Mouse (Mus musculus): Measurements from ENCODE around the gene Rybp.

The Rybp gene

DNA sequence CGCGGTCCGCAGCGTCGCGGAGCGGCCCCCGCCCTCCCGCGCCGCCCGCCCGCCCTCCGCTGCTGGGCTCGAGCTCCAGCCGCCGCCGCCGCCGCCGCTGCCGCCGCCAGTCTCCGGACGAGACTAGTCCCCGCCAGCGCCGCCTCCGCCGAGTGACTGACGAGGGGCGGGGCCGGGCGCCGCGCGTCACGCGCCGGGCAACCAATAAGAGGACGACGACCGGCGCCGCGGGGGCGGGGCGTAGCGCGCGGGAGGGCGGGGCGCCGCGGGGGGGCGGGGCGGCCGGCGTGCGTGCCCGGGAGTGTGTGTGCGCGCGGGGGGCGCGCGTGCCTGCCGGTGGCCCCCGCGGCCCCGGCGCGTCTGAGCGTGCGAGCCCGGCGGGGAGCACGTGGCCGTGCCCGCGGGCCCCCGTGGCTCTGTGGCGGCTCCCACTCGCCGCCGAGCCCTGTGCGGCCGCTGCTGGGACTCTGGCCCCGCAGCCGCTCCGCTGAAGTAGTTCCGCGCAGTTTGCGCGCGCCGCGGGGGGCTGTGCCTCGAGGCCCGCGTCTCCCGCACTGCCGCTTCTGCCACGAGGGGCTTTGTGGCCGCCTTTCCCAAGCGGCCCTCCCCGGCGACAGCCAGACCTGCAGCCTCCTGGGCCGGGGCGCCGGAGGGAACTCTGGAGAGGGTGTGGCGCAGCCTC, at the start of gene Rybp:
Gene Rybp (minus strand): TSS at position 152 of the 682 bp plus-strand sequence.
- peak; percentile 89 for DNase-seq (ENCODE audit: low read depth, low spot score)

GRCm38 (mm10) chr6:100336591-100337148, 49.4 kb upstream of the Rybp start:
- peak; percentile 13 for DNase-seq (ENCODE audit: low read depth, low spot score)

GRCm38 (mm10) chr6:100335506-100336144, 48.3 kb upstream of the Rybp start:
- DNase-seq (ENCODE audit: low read depth, low spot score): no peak

DNA sequence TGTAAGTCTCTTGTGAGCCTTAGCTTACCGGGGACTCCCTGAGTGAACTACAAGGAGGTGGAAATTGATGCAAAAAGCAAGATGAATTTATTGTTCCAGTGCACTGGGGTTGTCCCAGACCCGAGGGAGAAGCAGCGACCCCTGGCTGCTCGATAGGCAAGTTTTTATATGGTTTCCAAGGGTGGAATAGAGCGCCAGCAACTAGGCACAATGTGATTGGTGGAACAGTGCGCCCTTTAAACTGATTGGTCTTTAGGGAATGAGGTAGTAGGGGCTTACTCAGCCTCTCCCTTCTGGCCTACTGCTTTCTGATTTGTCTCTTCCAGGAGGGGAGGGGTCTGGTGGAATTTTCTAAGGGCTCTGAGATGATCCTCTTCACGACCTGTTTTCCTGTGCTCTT, 46.5 kb upstream of the Rybp start:
- no peak for DNase-seq (ENCODE audit: low read depth, low spot score)

DNA sequence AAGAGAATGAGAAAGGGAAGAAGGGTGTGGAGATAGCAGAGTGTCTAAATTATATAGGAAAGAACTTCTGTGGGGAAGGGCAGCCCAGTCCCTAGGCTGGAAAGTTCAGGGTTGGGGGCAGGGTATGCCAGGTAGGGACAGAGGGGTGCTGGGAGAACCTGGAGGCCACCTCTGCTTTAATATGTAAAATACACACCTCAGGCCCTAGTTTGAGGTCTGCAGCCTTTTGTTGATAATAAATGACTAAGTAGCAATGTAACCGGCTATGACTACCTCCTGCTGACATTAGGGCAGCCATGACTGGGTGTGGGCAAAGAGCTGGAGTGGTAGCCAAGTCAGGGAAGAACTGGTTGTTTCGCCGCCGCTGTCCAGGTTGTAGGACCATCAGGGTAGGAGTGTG, 45.2 kb upstream of the Rybp start:
- DNase-seq (ENCODE audit: low read depth, low spot score): no peak

DNA sequence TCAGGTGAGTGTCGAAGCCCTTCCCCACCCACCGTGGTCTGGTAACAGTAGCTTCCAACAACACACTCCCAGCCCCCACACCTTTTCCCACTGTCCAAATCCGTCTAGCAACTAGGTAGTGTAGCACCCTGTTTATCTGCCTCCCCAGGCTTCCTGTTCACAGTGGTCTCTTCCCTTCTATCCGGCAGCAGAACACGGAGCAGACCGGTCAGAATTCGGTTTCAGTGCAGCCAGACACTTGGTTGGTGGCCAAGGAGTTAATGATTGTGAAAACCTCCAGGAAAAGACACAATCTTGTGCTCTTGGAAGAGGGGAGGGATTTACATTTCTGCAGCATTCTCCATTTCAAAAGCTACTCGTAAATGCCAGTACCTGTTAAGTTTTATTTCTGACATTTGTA, 44.3 kb upstream of the Rybp start:
- DNase-seq (ENCODE audit: low read depth, low spot score): no peak

DNA sequence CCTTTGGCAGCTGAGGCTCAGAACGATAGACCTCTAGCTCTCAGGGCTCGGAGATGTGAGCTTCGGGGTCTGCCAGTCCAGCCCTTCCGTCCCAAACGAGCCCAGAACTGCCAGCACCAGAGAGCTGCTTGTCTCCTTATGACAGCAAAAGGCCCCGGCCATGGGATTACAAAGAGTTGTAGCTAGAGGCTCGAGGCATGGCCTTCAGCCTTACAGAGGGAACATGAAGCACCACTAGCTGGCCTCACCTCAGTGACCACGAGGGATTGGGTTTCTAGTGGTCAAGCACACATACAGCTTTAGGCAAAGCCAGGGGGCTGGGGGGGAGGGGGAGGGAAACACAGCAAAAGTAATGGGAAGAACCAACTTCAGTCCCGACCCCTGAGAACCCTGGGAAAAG, 43.8 kb upstream of the Rybp start:
- no peak for DNase-seq (ENCODE audit: low read depth, low spot score)

DNA sequence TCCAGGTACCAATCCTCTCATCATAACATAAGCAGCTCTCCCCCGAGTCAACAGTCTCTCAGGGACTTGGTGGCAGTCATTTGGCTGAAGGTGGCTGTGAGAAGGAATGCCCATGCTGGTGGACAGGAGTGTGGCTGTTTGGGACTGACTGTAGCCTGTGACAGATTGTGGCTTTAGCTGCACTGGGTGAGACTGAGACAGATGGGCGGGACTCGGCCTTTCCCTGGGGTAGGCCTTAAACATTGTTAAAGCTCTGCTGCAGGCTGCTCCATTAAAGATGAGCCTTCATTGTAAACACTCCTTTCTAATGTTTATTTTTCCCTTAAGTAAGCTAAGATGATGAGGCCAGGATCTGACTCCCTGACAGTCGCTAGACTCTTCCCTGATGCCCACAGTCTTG, 42.3 kb upstream of the Rybp start:
- DNase-seq (ENCODE audit: low read depth, low spot score): no peak

DNA sequence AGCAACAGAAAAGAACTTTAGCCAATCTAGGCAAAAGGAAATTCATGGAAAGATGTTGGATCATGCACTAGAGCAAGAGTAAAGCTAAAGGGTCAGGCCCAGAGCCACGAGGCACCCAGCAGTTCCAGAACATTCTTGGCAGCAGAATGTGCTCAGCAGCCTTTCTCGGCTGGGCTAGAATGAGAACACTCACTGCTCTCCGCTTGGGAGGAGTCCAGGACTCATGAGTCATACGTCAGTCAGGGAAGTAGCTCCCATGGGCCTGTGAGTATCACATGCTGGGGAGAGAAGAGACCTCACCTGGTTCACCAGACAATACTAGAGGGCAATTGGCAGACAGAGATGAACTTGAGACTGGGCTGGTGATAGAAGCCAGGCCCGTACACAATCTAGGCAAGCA, 39.8 kb upstream of the Rybp start:
- peak; percentile 90 for DNase-seq (ENCODE audit: low read depth, low spot score)

- no peak for DNase-seq (ENCODE audit: low read depth, low spot score)
Measured at GRCm38 (mm10) chr6:100323756-100324430, 36.6 kb upstream of the Rybp start.

- DNase-seq (ENCODE audit: low read depth, low spot score): no peak
Measured at GRCm38 (mm10) chr6:100322561-100322960, 35.3 kb upstream of the Rybp start.

- no peak for DNase-seq (ENCODE audit: low read depth, low spot score)
Measured at GRCm38 (mm10) chr6:100322145-100322544, 34.9 kb upstream of the Rybp start.

- no peak for DNase-seq (ENCODE audit: low read depth, low spot score)
Measured at GRCm38 (mm10) chr6:100314201-100314600, 26.9 kb upstream of the Rybp start.

DNA sequence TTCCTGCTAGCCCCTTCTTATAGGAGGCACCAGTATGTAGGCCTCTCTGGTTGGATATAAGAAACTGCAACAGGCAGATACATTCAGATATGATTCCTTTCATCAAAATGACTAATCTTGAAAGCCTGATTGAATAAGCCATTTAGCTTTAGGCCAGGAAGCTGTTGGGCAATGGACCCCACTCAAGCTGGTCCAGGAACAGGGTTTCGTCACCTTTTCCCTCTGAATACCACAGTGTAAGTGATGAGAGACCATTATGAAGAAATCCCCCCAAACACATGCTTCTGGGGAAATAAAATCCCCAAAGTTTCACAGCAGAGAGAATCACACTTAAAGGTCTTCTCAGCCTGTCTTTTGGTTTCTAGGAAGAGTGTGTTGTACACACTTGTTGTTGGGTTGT, 23.9 kb upstream of the Rybp start:
- DNase-seq (ENCODE audit: low read depth, low spot score): no peak

GRCm38 (mm10) chr6:100304831-100305230, 17.5 kb upstream of the Rybp start:
- no peak for DNase-seq (ENCODE audit: low read depth, low spot score)

- no peak for DNase-seq (ENCODE audit: low read depth, low spot score)
Measured at GRCm38 (mm10) chr6:100301410-100302108, 14.3 kb upstream of the Rybp start.

DNA sequence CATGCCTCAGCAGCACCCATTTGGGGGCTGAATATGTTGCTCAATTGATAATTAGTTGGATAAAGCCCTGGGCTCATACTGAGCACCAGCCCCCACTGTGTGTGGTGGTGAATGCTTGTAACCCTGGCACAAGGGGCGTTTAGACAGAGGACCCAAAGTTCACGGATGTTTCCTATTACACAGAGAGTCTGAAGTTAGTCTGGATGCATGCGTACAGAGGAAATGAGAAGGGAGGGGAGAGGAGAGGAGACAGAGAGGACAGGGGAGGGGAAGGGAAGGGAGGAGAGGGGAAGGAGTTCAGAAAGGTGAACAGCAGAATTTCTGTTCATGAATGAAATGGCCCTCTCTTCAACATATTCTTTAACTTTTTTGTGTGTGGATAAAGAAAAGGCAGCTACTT, 13.5 kb upstream of the Rybp start:
- DNase-seq (ENCODE audit: low read depth, low spot score): no peak

- no peak for DNase-seq (ENCODE audit: low read depth, low spot score)
Measured at GRCm38 (mm10) chr6:100298945-100299344, 11.7 kb upstream of the Rybp start.

- no peak for DNase-seq (ENCODE audit: low read depth, low spot score)
Measured at GRCm38 (mm10) chr6:100297536-100297935, 10.3 kb upstream of the Rybp start.

DNA sequence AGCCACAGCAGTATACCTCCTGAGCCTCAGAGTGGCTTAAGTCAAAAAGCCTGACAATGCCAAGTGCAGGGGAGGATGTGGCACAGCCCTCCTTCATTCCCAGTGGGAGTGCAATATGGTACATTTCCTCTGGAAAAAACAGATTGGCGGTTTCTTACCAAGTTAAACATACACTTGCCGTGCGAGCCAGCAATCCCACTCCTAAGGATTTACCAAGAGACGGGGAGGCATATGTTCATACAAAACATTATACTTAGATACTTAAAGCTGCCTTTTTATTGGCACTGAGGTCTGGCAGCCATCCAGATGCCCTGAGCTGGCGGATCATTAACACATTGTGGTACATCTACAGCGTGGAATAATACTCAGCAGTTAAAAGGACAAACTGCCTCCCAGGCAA, 5.1 kb upstream of the Rybp start:
- DNase-seq (ENCODE audit: low read depth, low spot score): no peak

GRCm38 (mm10) chr6:100289058-100289457, 1.8 kb upstream of the Rybp start:
- DNase-seq (ENCODE audit: low read depth, low spot score): no peak

DNA sequence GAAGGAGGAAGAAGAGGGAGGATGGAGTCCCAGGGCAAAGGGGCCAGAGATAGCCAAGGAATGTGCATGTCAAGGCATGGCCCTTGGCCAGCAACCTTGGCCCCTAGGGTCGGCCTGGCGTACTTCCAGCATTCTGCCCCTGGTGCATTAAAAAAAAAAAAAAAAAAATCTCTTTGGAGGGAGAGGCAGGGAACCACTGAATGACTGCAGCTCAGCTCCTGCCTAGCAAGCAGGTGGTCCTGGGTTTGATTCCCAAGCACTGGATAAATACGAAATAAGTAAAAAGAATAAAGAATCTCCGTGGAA, 1.4 kb upstream of the Rybp start:
- peak; percentile 16 for DNase-seq (ENCODE audit: low read depth, low spot score)
